Mouse (Mus musculus) bone marrow macrophage, adult 2 months (primary cell): ENCODE data around the gene Nf2.
A peak's percentile ranks its signal among the peaks of the same experiment; 100 is the strongest.

Experiments used
- CTCF ChIP-seq: IDR thresholded peaks from 2 replicates; pipeline ENCODE4 v1.5.1; 2012; ENCODE audit warnings: low read depth, mild to moderate bottlenecking, low read length, moderate library complexity
- POLR2A ChIP-seq: IDR thresholded peaks from 2 replicates; pipeline ENCODE4 v1.6.1; 2012; ENCODE audit warnings: mild to moderate bottlenecking, low read depth, low read length, borderline replicate concordance

DNA sequence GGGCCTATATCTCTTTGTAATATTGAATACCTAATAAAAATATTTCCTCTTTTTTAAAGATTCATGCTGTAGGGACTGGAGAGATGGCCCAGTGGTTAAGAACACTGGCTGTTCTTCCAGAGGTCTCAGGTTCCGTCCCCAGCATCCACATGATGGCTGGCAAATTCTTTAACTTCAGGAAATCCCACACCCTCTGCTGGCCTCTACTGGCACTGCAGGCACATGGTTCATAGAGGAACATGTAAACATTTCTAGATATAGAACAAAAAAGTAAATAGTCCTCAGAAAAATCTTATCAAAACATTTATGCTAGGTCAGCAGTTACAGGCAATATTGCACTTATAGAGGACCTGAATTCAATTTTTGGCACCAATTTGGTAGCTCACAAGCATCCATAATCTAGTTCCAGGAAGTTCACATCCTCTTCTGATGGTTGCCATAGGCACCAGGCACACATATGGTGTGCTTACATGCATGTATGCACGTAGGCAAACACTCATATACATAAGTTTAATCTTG, 36.1 kb upstream of the Nf2 start:
- TF ChIP-seq CTCF (peak; percentile 30; the same call in 1 of the 2 replicates), POLR2A (no peak)
